Mouse (Mus musculus): Measurements from ENCODE around the gene Tgm3.

The Tgm3 gene

GRCm38 (mm10) chr2:130012026-130012425 is at the start of gene Tgm3:
TSS of gene Tgm3 (plus strand) at chr2:130012349.
- WGBS, result 61% methylated on average over 7 of the region's 7 CpGs

- 91% methylated on average over 4 of the region's 4 CpGs for WGBS
These were observed 31.5 kb upstream of the Tgm3 start for GRCm38 (mm10) chr2:129980608-129981007.

GRCm38 (mm10) chr2:129987527-129988045 is 24.6 kb upstream of the Tgm3 start:
- 33% methylated on average over 6 of the region's 6 CpGs for WGBS

- 54% methylated on average over 2 of the region's 2 CpGs for WGBS
These were observed 22.5 kb upstream of the Tgm3 start for GRCm38 (mm10) chr2:129989646-129990045.

- WGBS, result 94% methylated on average over 3 of the region's 3 CpGs
These were observed 17.7 kb upstream of the Tgm3 start for GRCm38 (mm10) chr2:129994468-129994867.

- 42% methylated on average over 7 of the region's 7 CpGs for WGBS
These were observed 13.7 kb upstream of the Tgm3 start for GRCm38 (mm10) chr2:129998476-129998875.

GRCm38 (mm10) chr2:129999296-129999695 is 12.9 kb upstream of the Tgm3 start:
- WGBS, result 81% methylated on average over 4 of the region's 4 CpGs

GRCm38 (mm10) chr2:130000601-130001000 is 11.5 kb upstream of the Tgm3 start:
- WGBS, result 98% methylated on average over 3 of the region's 3 CpGs

- 32% methylated on average over 4 of the region's 4 CpGs for WGBS
These were observed 8.1 kb upstream of the Tgm3 start for GRCm38 (mm10) chr2:130004046-130004445.

GRCm38 (mm10) chr2:130009371-130009770 is 2.8 kb upstream of the Tgm3 start:
- WGBS, result 81% methylated on average over 2 of the region's 2 CpGs

GRCm38 (mm10) chr2:130015196-130015595 is 3.0 kb downstream of the Tgm3 start:
- WGBS, result 98% methylated on average over 2 of the region's 2 CpGs

- WGBS, result 92% methylated on average over 2 of the region's 2 CpGs
These were observed 5.9 kb downstream of the Tgm3 start for GRCm38 (mm10) chr2:130018084-130018483.

GRCm38 (mm10) chr2:130027890-130028289 is 15.7 kb downstream of the Tgm3 start:
- WGBS, result 74% methylated on average over 4 of the region's 4 CpGs

GRCm38 (mm10) chr2:130029826-130030225 is 17.7 kb downstream of the Tgm3 start:
- 86% methylated on average over 11 of the region's 11 CpGs for WGBS

- WGBS, result 52% methylated on average over 3 of the region's 3 CpGs
These were observed 20.5 kb downstream of the Tgm3 start for GRCm38 (mm10) chr2:130032661-130033060.

GRCm38 (mm10) chr2:130036846-130037245 is 24.7 kb downstream of the Tgm3 start:
- WGBS, result 48% methylated on average over 8 of the region's 8 CpGs

- 31% methylated on average over 3 of the region's 3 CpGs for WGBS
These were observed 26.8 kb downstream of the Tgm3 start for GRCm38 (mm10) chr2:130038971-130039370.

- 52% methylated on average over 6 of the region's 6 CpGs for WGBS
These were observed 28.2 kb downstream of the Tgm3 start for GRCm38 (mm10) chr2:130040190-130040886.

GRCm38 (mm10) chr2:130043835-130044234 is 31.7 kb downstream of the Tgm3 start:
- WGBS, result 91% methylated on average over 4 of the region's 4 CpGs

- WGBS, result 83% methylated on average over 13 of the region's 13 CpGs
These were observed 35.8 kb downstream of the Tgm3 start for GRCm38 (mm10) chr2:130047923-130048440.

GRCm38 (mm10) chr2:130048792-130049191 is 36.6 kb downstream of the Tgm3 start:
- 89% methylated on average over 6 of the region's 6 CpGs for WGBS

GRCm38 (mm10) chr2:130058149-130058548 is 46.0 kb downstream of the Tgm3 start:
- whole genome bisulfite sequencing, result 11% methylated on average over 1 of the region's 1 CpGs

GRCm38 (mm10) chr2:130068228-130068627 is 56.1 kb downstream of the Tgm3 start:
- WGBS, result 25% methylated on average over 3 of the region's 3 CpGs
